Comparison of ENCODE assay signal across 8 mouse cellular contexts in genomic region chr4:97839406-97840101, GRCm38 (mm10).
DNase-seq lines count a peak whose midpoint lies in the region; ATAC-seq and TF ChIP-seq lines count a peak whose summit lies in the region.

No protein-coding gene starts in this region.

- H3K9ac ChIP-seq in kidney, embryonic 16.5 days (replicated peaks; ENCODE audit: low read length), result no peak overlapping the region
- H3K9ac ChIP-seq in embryonic facial prominence, embryonic 12.5 days, result no peak overlapping the region
- H3K9ac ChIP-seq in hindbrain, postnatal 0 days (replicated peaks; ENCODE audit: low read length), result no peak overlapping the region

- peaks cover 24% of the 10 kb centered on the region for H3K27me3 ChIP-seq in kidney, embryonic 16.5 days (ENCODE audit: insufficient read depth, low read length)
- no peaks in the 10 kb centered on the region for H3K27me3 ChIP-seq in embryonic facial prominence, embryonic 12.5 days
- no peaks in the 10 kb centered on the region for H3K27me3 ChIP-seq in hindbrain, postnatal 0 days (ENCODE audit: insufficient read depth, low read length)

- H3K27ac ChIP-seq in kidney, embryonic 16.5 days (ENCODE audit: low read length), result peak overlapping the region; percentile 60
- H3K27ac ChIP-seq in embryonic facial prominence, embryonic 12.5 days, result peak overlapping the region; percentile 14; the same call in 1 of the 2 replicates
- H3K27ac ChIP-seq in hindbrain, postnatal 0 days, result peak overlapping the region; percentile 32

- no peaks in the 10 kb centered on the region for H3K36me3 ChIP-seq in kidney, embryonic 16.5 days (ENCODE audit: insufficient read depth, low read length)
- H3K36me3 ChIP-seq in embryonic facial prominence, embryonic 12.5 days, result no peaks in the 10 kb centered on the region
- H3K36me3 ChIP-seq in hindbrain, postnatal 0 days (ENCODE audit: insufficient read depth, low read length), result no peaks in the 10 kb centered on the region

- DNase-seq in kidney, postnatal 36 days, result no peak
- DNase-seq in hindbrain, postnatal 0 days (ENCODE audit: low spot score), result peak; percentile 42
- peak; percentile 66 for DNase-seq in neural tube, embryonic 10.5 days (ENCODE audit: extremely low spot score, low spot score)
- no peak for DNase-seq in spleen, postnatal 4 days (ENCODE audit: low spot score in 2 of 2)
- DNase-seq in layer of hippocampus, postnatal 36 days, result no peak
- DNase-seq in lung, postnatal 25 days (ENCODE audit: low spot score), result no peak

- WGBS in kidney, embryonic 16.5 days, result 13% methylated on average over 7 of the region's 7 CpGs
- WGBS in embryonic facial prominence, embryonic 12.5 days, result 69% methylated on average over 7 of the region's 7 CpGs
- WGBS in hindbrain, postnatal 0 days, result 25% methylated on average over 7 of the region's 7 CpGs

- no peak overlapping the region for H3K4me2 ChIP-seq in kidney, embryonic 16.5 days (replicated peaks; ENCODE audit: low read depth, low read length)
- H3K4me2 ChIP-seq in embryonic facial prominence, embryonic 12.5 days (replicated peaks), result no peak overlapping the region
- H3K4me2 ChIP-seq in hindbrain, postnatal 0 days (ENCODE audit: low read depth, low read length), result peak overlapping the region; percentile 14; the same call in 1 of the 2 replicates

- H3K9me3 ChIP-seq in kidney, embryonic 16.5 days (ENCODE audit: low read length), result no peaks in the 10 kb centered on the region
- H3K9me3 ChIP-seq in embryonic facial prominence, embryonic 12.5 days, result no peaks in the 10 kb centered on the region
- H3K9me3 ChIP-seq in hindbrain, postnatal 0 days (ENCODE audit: low read length), result no peaks in the 10 kb centered on the region

- peak; percentile 92 for ATAC-seq in kidney, embryonic 16.5 days (ENCODE audit: low FRiP score, low TSS enrichment)
- ATAC-seq in embryonic facial prominence, embryonic 12.5 days (ENCODE audit: insufficient number of reproducible peaks, insufficient read depth, low FRiP score, low TSS enrichment), result no peak
- ATAC-seq in hindbrain, postnatal 0 days, result peak; percentile 77

- H3K4me1 ChIP-seq in kidney, embryonic 16.5 days (ENCODE audit: insufficient read depth, low read length), result peaks cover 49% of the 10 kb centered on the region
- peaks cover 48% of the 10 kb centered on the region for H3K4me1 ChIP-seq in embryonic facial prominence, embryonic 12.5 days
- H3K4me1 ChIP-seq in hindbrain, postnatal 0 days (ENCODE audit: insufficient read depth, low read length), result peaks cover 24% of the 10 kb centered on the region

- no peak for TF ChIP-seq CTCF in hindbrain, postnatal 0 days (IDR thresholded peaks at IDR 0.05; ENCODE audit: low read depth)

- no peak overlapping the region for H3K4me3 ChIP-seq in kidney, embryonic 16.5 days (ENCODE audit: low read length)
- no peak overlapping the region for H3K4me3 ChIP-seq in embryonic facial prominence, embryonic 12.5 days
- H3K4me3 ChIP-seq in hindbrain, postnatal 0 days (ENCODE audit: low read length), result no peak overlapping the region

Comparison
In these comparisons a context has a peak if more than half of its experiments do, and no peak if none do; other contexts are left out.
1. DNase-seq: peak in hindbrain, postnatal 0 days (single experiment) and neural tube, embryonic 10.5 days (single experiment); none in kidney, postnatal 36 days (0 of 2), spleen, postnatal 4 days (0 of 2), layer of hippocampus, postnatal 36 days (0 of 2) and lung, postnatal 25 days (single experiment).
2. Peak in every context shown above with its lines, with median percentiles within 50 percentile points of each other: H3K27ac ChIP-seq.